Mouse (Mus musculus): Measurements from ENCODE around the gene Tenm2. TPM values are rescaled to one million over a fixed set of nuclear protein-coding genes. Genes with fewer than 3 reads are reported as not detected.

The Tenm2 gene
- polyA plus RNA-seq, 1 experiment from 2014 or later, result 0.16 TPM

GRCm38 (mm10) chr11:36801683-36802082 lies 434.1 kb downstream of the Tenm2 start:
- no peaks in the 10 kb centered on the region for H3K27me3 ChIP-seq (replicated peaks; ENCODE audit: insufficient read depth, low read length)
- no peaks in the 10 kb centered on the region for H3K4me1 ChIP-seq (ENCODE audit: insufficient read depth, low read depth, low read length)
- no peak for DNase-seq (ENCODE audit: low spot score)
- H3K4me2 ChIP-seq (replicated peaks; ENCODE audit: low read depth, low read length), result no peak overlapping the region
- TF ChIP-seq EP300 (IDR thresholded peaks at IDR 0.05), result no peak
- no peak overlapping the region for H3K4me3 ChIP-seq (ENCODE audit: low read depth, low read length)
- H3K9ac ChIP-seq (replicated peaks; ENCODE audit: low read depth), result no peak overlapping the region
- H3K36me3 ChIP-seq (ENCODE audit: insufficient read depth, low read length), result no peaks in the 10 kb centered on the region
- H3K9me3 ChIP-seq (ENCODE audit: low read length), result no peaks in the 10 kb centered on the region
- WGBS, result 62% methylated on average over 4 of the region's 4 CpGs
- no peak for ATAC-seq
- no peak overlapping the region for H3K27ac ChIP-seq (ENCODE audit: low read length)

GRCm38 (mm10) chr11:36799409-36799808 lies 436.4 kb downstream of the Tenm2 start:
- Histone ChIP-seq H3K36me3 (ENCODE audit: insufficient read depth, low read length) (no peaks in the 10 kb centered on the region), H3K27ac (ENCODE audit: low read length) (no peak overlapping the region), H3K4me2 (replicated peaks; ENCODE audit: low read depth, low read length) (no peak overlapping the region), H3K4me1 (ENCODE audit: insufficient read depth, low read depth, low read length) (no peaks in the 10 kb centered on the region), H3K4me3 (ENCODE audit: low read depth, low read length) (no peak overlapping the region), H3K9me3 (ENCODE audit: low read length) (no peaks in the 10 kb centered on the region), H3K9ac (replicated peaks; ENCODE audit: low read depth) (no peak overlapping the region), H3K27me3 (replicated peaks; ENCODE audit: insufficient read depth, low read length) (no peaks in the 10 kb centered on the region)
- 73% methylated on average over 8 of the region's 8 CpGs for WGBS
- TF ChIP-seq EP300 (IDR thresholded peaks at IDR 0.05) (no peak), CTCF (IDR thresholded peaks at IDR 0.05) (no peak)
- DNase-seq (ENCODE audit: low spot score) (no peak), ATAC-seq (no peak)

- no peak overlapping the region for H3K4me2 ChIP-seq (replicated peaks; ENCODE audit: low read depth, low read length)
- no peak overlapping the region for H3K27ac ChIP-seq (ENCODE audit: low read length)
- DNase-seq (ENCODE audit: low spot score) (no peak), ATAC-seq (no peak)
- 75% methylated on average over 3 of the region's 3 CpGs for WGBS
- no peak overlapping the region for H3K9ac ChIP-seq (replicated peaks; ENCODE audit: low read depth)
- H3K4me3 ChIP-seq (ENCODE audit: low read depth, low read length), result no peak overlapping the region
- no peaks in the 10 kb centered on the region for H3K4me1 ChIP-seq (ENCODE audit: insufficient read depth, low read depth, low read length)
- no peaks in the 10 kb centered on the region for H3K36me3 ChIP-seq (ENCODE audit: insufficient read depth, low read length)
- no peak for TF ChIP-seq EP300 (IDR thresholded peaks at IDR 0.05)
- no peak for TF ChIP-seq CTCF (IDR thresholded peaks at IDR 0.05)
- no peaks in the 10 kb centered on the region for H3K27me3 ChIP-seq (replicated peaks; ENCODE audit: insufficient read depth, low read length)
- H3K9me3 ChIP-seq (ENCODE audit: low read length), result no peaks in the 10 kb centered on the region
Observed at GRCm38 (mm10) chr11:36758009-36758408, 477.8 kb downstream of the Tenm2 start.

GRCm38 (mm10) chr11:36746286-36746685 lies 489.5 kb downstream of the Tenm2 start:
- ATAC-seq, result no peak
- H3K9ac ChIP-seq (replicated peaks; ENCODE audit: low read depth), result no peak overlapping the region
- 88% methylated on average over 4 of the region's 4 CpGs for WGBS

GRCm38 (mm10) chr11:36727800-36728199 lies 508.0 kb downstream of the Tenm2 start:
- TF ChIP-seq CTCF (IDR thresholded peaks at IDR 0.05) (no peak), EP300 (IDR thresholded peaks at IDR 0.05) (no peak)
- Histone ChIP-seq H3K27ac (ENCODE audit: low read length) (no peak overlapping the region), H3K4me2 (replicated peaks; ENCODE audit: low read depth, low read length) (no peak overlapping the region), H3K4me1 (ENCODE audit: insufficient read depth, low read depth, low read length) (no peaks in the 10 kb centered on the region), H3K9me3 (ENCODE audit: low read length) (no peaks in the 10 kb centered on the region), H3K36me3 (ENCODE audit: insufficient read depth, low read length) (no peaks in the 10 kb centered on the region), H3K4me3 (ENCODE audit: low read depth, low read length) (no peak overlapping the region), H3K9ac (replicated peaks; ENCODE audit: low read depth) (no peak overlapping the region), H3K27me3 (replicated peaks; ENCODE audit: insufficient read depth, low read length) (no peaks in the 10 kb centered on the region)
- ATAC-seq (no peak), DNase-seq (ENCODE audit: low spot score) (no peak)
- WGBS, result 65% methylated on average over 3 of the region's 3 CpGs

More at GRCm38 (mm10) chr11:36746286-36746685, 489.5 kb downstream of the Tenm2 start:
- H3K27ac ChIP-seq (ENCODE audit: low read length), result no peak overlapping the region
- no peaks in the 10 kb centered on the region for H3K36me3 ChIP-seq (ENCODE audit: insufficient read depth, low read length)
- DNase-seq (ENCODE audit: low spot score), result no peak
- H3K4me1 ChIP-seq (ENCODE audit: insufficient read depth, low read depth, low read length), result no peaks in the 10 kb centered on the region
- no peaks in the 10 kb centered on the region for H3K9me3 ChIP-seq (ENCODE audit: low read length)
- H3K27me3 ChIP-seq (replicated peaks; ENCODE audit: insufficient read depth, low read length), result no peaks in the 10 kb centered on the region
- no peak overlapping the region for H3K4me3 ChIP-seq (ENCODE audit: low read depth, low read length)
- TF ChIP-seq EP300 (IDR thresholded peaks at IDR 0.05), result no peak
- TF ChIP-seq CTCF (IDR thresholded peaks at IDR 0.05), result no peak
- no peak overlapping the region for H3K4me2 ChIP-seq (replicated peaks; ENCODE audit: low read depth, low read length)

- no peak overlapping the region for H3K9ac ChIP-seq (replicated peaks; ENCODE audit: low read depth)
- no peaks in the 10 kb centered on the region for H3K9me3 ChIP-seq (ENCODE audit: low read length)
- no peak for ATAC-seq
Observed at GRCm38 (mm10) chr11:36702881-36703280, 532.9 kb downstream of the Tenm2 start.

GRCm38 (mm10) chr11:36700951-36701350 lies 534.8 kb downstream of the Tenm2 start:
- Histone ChIP-seq H3K9me3 (ENCODE audit: low read length) (no peaks in the 10 kb centered on the region), H3K4me2 (replicated peaks; ENCODE audit: low read depth, low read length) (no peak overlapping the region), H3K9ac (replicated peaks; ENCODE audit: low read depth) (no peak overlapping the region), H3K36me3 (ENCODE audit: insufficient read depth, low read length) (no peaks in the 10 kb centered on the region), H3K4me1 (ENCODE audit: insufficient read depth, low read depth, low read length) (no peaks in the 10 kb centered on the region), H3K27me3 (replicated peaks; ENCODE audit: insufficient read depth, low read length) (no peaks in the 10 kb centered on the region), H3K4me3 (ENCODE audit: low read depth, low read length) (no peak overlapping the region), H3K27ac (ENCODE audit: low read length) (no peak overlapping the region)
- WGBS, result 88% methylated on average over 3 of the region's 3 CpGs
- ATAC-seq (no peak), DNase-seq (ENCODE audit: low spot score) (no peak)
- TF ChIP-seq CTCF (IDR thresholded peaks at IDR 0.05), result no peak
- no peak for TF ChIP-seq EP300 (IDR thresholded peaks at IDR 0.05)

More at GRCm38 (mm10) chr11:36702881-36703280, 532.9 kb downstream of the Tenm2 start:
- Histone ChIP-seq H3K27ac (ENCODE audit: low read length) (no peak overlapping the region), H3K36me3 (ENCODE audit: insufficient read depth, low read length) (no peaks in the 10 kb centered on the region), H3K4me3 (ENCODE audit: low read depth, low read length) (no peak overlapping the region), H3K27me3 (replicated peaks; ENCODE audit: insufficient read depth, low read length) (no peaks in the 10 kb centered on the region), H3K4me2 (replicated peaks; ENCODE audit: low read depth, low read length) (no peak overlapping the region), H3K4me1 (ENCODE audit: insufficient read depth, low read depth, low read length) (no peaks in the 10 kb centered on the region)
- 76% methylated on average over 2 of the region's 2 CpGs for WGBS
- no peak for TF ChIP-seq CTCF (IDR thresholded peaks at IDR 0.05)
- no peak for TF ChIP-seq EP300 (IDR thresholded peaks at IDR 0.05)
- DNase-seq (ENCODE audit: low spot score), result no peak

Measured in lung, postnatal 0 days (tissue).